Mouse (Mus musculus) cerebellum, adult 2 months (tissue): Measurements from ENCODE around the gene Igflr1. TPM values are rescaled to one million over a fixed set of nuclear protein-coding genes. Genes with fewer than 3 reads are reported as not detected.
A peak's percentile ranks its signal among the peaks of the same experiment; 100 is the strongest.

ENCODE experiments used
- DNase-seq, 2 experiments: peaks; one replicate each; pipeline ENCODE4 v3.0.0; 2021
- H3K27ac ChIP-seq: fragments of 200-500 bp; 2 replicates; pipeline ENCODE4 v1.5.1; 2012; ENCODE audit warnings: low read length, control low read depth, inconsistent platforms; ENCODE audit not compliant: insufficient read depth
- H3K27me3 ChIP-seq: fragments of 200-500 bp; 2 replicates; pipeline ENCODE4 v1.6.1; 2012; ENCODE audit warnings: inconsistent platforms, mild to moderate bottlenecking, low read length, moderate library complexity; ENCODE audit not compliant: control insufficient read depth, insufficient read depth
- H3K4me1 ChIP-seq: fragments of 200-500 bp; 2 replicates; pipeline ENCODE4 v1.6.1; 2011; ENCODE audit warnings: low read length; ENCODE audit not compliant: control insufficient read depth, insufficient read depth
- H3K4me3 ChIP-seq: fragments of 200-500 bp; replicated peaks from 2 replicates; pipeline ENCODE3; 2011; ENCODE audit warnings: mild to moderate bottlenecking, low read depth, low read length, control low read depth; ENCODE audit not compliant: insufficient read depth
- CTCF ChIP-seq: fragments of 200-500 bp; IDR thresholded peaks from 2 replicates; pipeline ENCODE4 v1.5.1; 2011; ENCODE audit warnings: low read depth, mild to moderate bottlenecking, control low read depth, low read length, moderate library complexity, borderline replicate concordance; ENCODE audit not compliant: insufficient read depth
- POLR2A ChIP-seq: fragments of 200-500 bp; IDR thresholded peaks from 2 replicates; pipeline ENCODE4 v1.6.1; 2011; ENCODE audit warnings: low read length, control low read depth, borderline replicate concordance; ENCODE audit not compliant: insufficient read depth
- WGBS: fragments of 180-500 bp; shearing (Covaris S2); methylation state at CpG from one replicate; pipeline ENCODE4 v1.1.7; 2018; 5-methylcytosine and 5-hydroxymethylcytosine counted together
- polyA plus RNA-seq: library from polyadenylated mRNA; depleted of rRNA; stranded (reverse); fragments of >200 nt; gene quantifications from 2 replicates; pipeline ENCODE4 v1.2.3, GENCODE M21; 2012

Igflr1 gene
- polyA plus RNA-seq, 1 experiment = 8.3 TPM

- no peaks in the 10 kb centered on the region for H3K27me3 ChIP-seq
- no peak overlapping the region for H3K27ac ChIP-seq
- no peak for DNase-seq
- peaks cover 3% of the 10 kb centered on the region; the same call in 1 of the 2 replicates for H3K4me1 ChIP-seq
- TF ChIP-seq CTCF = no peak
- 100% methylated on average over 1 of the region's 1 CpGs for WGBS
- H3K4me3 ChIP-seq = no peak overlapping the region
Observed at GRCm38 (mm10) chr7:30550603-30551002, 14.6 kb upstream of the Igflr1 start.

- peak overlapping the region; percentile 66 for H3K4me3 ChIP-seq
- 3% methylated on average over 10 of the region's 10 CpGs for WGBS
- TF ChIP-seq POLR2A (no peak), CTCF (peak; percentile 31; the same call in 1 of the 2 replicates)
- H3K4me1 ChIP-seq = peaks cover 3% of the 10 kb centered on the region; the same call in 1 of the 2 replicates
- H3K27ac ChIP-seq = peak overlapping the region; percentile 74
- no peaks in the 10 kb centered on the region for H3K27me3 ChIP-seq
- peak in 1 of 2 experiments; percentile 48 for DNase-seq
Observed at GRCm38 (mm10) chr7:30551445-30552101, 13.7 kb upstream of the Igflr1 start.

- DNase-seq = peak; percentile 97 to 99
- peaks cover 3% of the 10 kb centered on the region; the same call in 1 of the 2 replicates for H3K4me1 ChIP-seq
Observed at GRCm38 (mm10) chr7:30552102-30553020, 12.9 kb upstream of the Igflr1 start, which contains the start of the genes Hspb6 and Proser3. Hspb6 (plus strand) TSS chr7:30552178. Proser3 (minus strand) TSS chr7:30552299.

GRCm38 (mm10) chr7:30553021-30553589, 12.1 kb upstream of the Igflr1 start:
- Histone ChIP-seq H3K4me1 (peaks cover 3% of the 10 kb centered on the region), H3K27ac (peak overlapping the region; percentile 97), H3K4me3 (peak overlapping the region; percentile 66), H3K27me3 (no peaks in the 10 kb centered on the region)
- WGBS = under 1% methylated on average over 23 of the region's 23 CpGs
- DNase-seq = peak; percentile 75 to 82
- no peak for TF ChIP-seq CTCF

More at GRCm38 (mm10) chr7:30552102-30553020, 12.9 kb upstream of the Igflr1 start, which contains the start of the genes Hspb6 and Proser3:
- Histone ChIP-seq H3K4me3 (peak within 1 kb of the TSS; percentile 66), H3K27me3 (no peaks in the 10 kb centered on the region), H3K27ac (peak within 1 kb of the TSS; percentile 97)
- WGBS = under 1% methylated on average over 44 of the region's 44 CpGs
- TF ChIP-seq CTCF (peak; percentile 10; the same call in 1 of the 2 replicates), POLR2A (peak; percentile 91; the same call in 1 of the 2 replicates)

GRCm38 (mm10) chr7:30553810-30554584, 11.2 kb upstream of the Igflr1 start:
- Histone ChIP-seq H3K4me3 (no peak overlapping the region), H3K4me1 (peaks cover 3% of the 10 kb centered on the region), H3K27ac (peak overlapping the region; percentile 26; the same call in 1 of the 2 replicates), H3K27me3 (no peaks in the 10 kb centered on the region)
- WGBS = 78% methylated on average over 22 of the region's 22 CpGs
- peak in 1 of 2 experiments; percentile 38 for DNase-seq
- TF ChIP-seq POLR2A (no peak), CTCF (no peak)

GRCm38 (mm10) chr7:30556894-30557536, 8.2 kb upstream of the Igflr1 start:
- Histone ChIP-seq H3K27me3 (no peaks in the 10 kb centered on the region), H3K4me1 (peaks cover 3% of the 10 kb centered on the region), H3K4me3 (no peak overlapping the region), H3K27ac (no peak overlapping the region)
- 85% methylated on average over 18 of the region's 18 CpGs for WGBS
- DNase-seq = peak in 1 of 2 experiments; percentile 21
- no peak for TF ChIP-seq POLR2A
- TF ChIP-seq CTCF = no peak

GRCm38 (mm10) chr7:30557901-30558514, 7.2 kb upstream of the Igflr1 start:
- WGBS = 81% methylated on average over 13 of the region's 13 CpGs
- TF ChIP-seq CTCF (no peak), POLR2A (no peak)
- no peaks in the 10 kb centered on the region for H3K27me3 ChIP-seq
- peaks cover 3% of the 10 kb centered on the region for H3K4me1 ChIP-seq
- H3K4me3 ChIP-seq = no peak overlapping the region
- DNase-seq = no peak
- H3K27ac ChIP-seq = no peak overlapping the region
